Mouse (Mus musculus) heart, embryonic 12.5 days (tissue): Measurements from ENCODE around the gene Prrc2a. TPM values are rescaled to one million over a fixed set of nuclear protein-coding genes. Genes with fewer than 3 reads are reported as not detected.
A peak's percentile ranks its signal among the peaks of the same experiment; 100 is the strongest.

Experiments
- ATAC-seq: fragments of 200-750 bp; cut with Nextera tagmentation; 2 replicates; pipeline ENCODE4 v1.8.0; 2017; ENCODE audit warnings: moderate TSS enrichment, moderate library complexity; ENCODE audit not compliant: insufficient number of reproducible peaks, low FRiP score
- H3K27ac ChIP-seq: fragments of 300-500 bp; sonication (generic); 2 replicates; pipeline ENCODE4 v1.5.1; 2016; ENCODE audit warnings: mild to moderate bottlenecking, moderate library complexity; ENCODE audit not compliant: poor library complexity, severe bottlenecking
- H3K27me3 ChIP-seq: fragments of 300-500 bp; sonication (generic); replicated peaks from 2 replicates; pipeline ENCODE4 v1.6.1; 2016; ENCODE audit warnings: mild to moderate bottlenecking, moderate library complexity
- H3K36me3 ChIP-seq: fragments of 300-500 bp; sonication (generic); 2 replicates; pipeline ENCODE4 v1.6.1; 2016; ENCODE audit warnings: mild to moderate bottlenecking, moderate library complexity
- H3K4me1 ChIP-seq: fragments of 300-500 bp; sonication (generic); replicated peaks from 2 replicates; pipeline ENCODE4 v1.6.1; 2016; ENCODE audit warnings: mild to moderate bottlenecking
- H3K4me2 ChIP-seq: fragments of 300-500 bp; sonication (generic); 2 replicates; pipeline ENCODE4 v1.6.1; 2016; ENCODE audit warnings: mild to moderate bottlenecking, moderate library complexity
- H3K4me3 ChIP-seq: fragments of 300-500 bp; sonication (generic); 2 replicates; pipeline ENCODE4 v1.5.1; 2016; ENCODE audit warnings: mild to moderate bottlenecking
- H3K9ac ChIP-seq: fragments of 300-500 bp; sonication (generic); 2 replicates; pipeline ENCODE4 v1.6.1; 2016; ENCODE audit warnings: mild to moderate bottlenecking, moderate library complexity
- H3K9me3 ChIP-seq: fragments of 300-500 bp; sonication (generic); replicated peaks from 2 replicates; pipeline ENCODE4 v1.6.1; 2016; ENCODE audit warnings: mild to moderate bottlenecking, moderate library complexity
- WGBS: fragments of 180-500 bp; shearing (Covaris S2); methylation state at CpG from one replicate; pipeline ENCODE4 v1.1.7; 2016; 5-methylcytosine and 5-hydroxymethylcytosine counted together
- microRNA-seq: library from miRNA; unstranded; fragments of <30 nt; microRNA quantifications from one replicate; pipeline ENCODE4, GENCODE M21; 2017
- polyA plus RNA-seq: library from polyadenylated mRNA; unstranded; fragments of >200 nt; fragmentation: Nextera tagmentation; extraction: Ambion mirVana; gene quantifications from 2 replicates; pipeline ENCODE4 v1.2.1, GENCODE M21; 2016

Prrc2a gene
- polyA plus RNA-seq, 1 experiment from 2014 or later, result 132 TPM

DNA sequence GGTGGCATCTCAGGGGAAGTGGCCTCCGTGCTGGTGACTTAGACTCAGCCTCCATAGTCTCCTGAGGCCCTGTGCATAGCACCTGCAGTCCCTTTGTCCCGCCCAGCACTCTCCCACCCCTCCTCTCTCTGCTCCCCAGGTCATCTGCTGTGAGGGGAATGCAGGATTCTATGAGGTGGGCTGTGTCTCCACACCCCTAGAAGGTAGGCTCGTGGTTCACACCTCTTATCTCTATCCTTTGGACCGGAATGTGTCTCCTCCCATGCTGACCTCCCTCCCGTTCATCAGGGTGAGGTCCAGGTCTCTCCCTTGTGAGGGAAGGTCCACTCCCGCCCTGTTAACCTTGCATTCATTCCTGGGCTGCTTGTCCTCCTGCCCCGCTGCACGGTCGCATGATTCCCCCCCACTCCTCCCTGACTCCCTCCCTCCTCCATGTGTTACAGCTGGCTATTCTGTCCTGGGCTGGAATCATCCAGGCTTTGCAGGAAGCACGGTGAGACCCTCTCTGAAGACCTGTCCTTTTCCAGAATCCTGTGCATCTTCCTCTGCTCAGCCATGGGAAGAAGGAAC lies 64.4 kb downstream of the Prrc2a start:
- Histone ChIP-seq H3K4me1 (peaks cover 29% of the 10 kb centered on the region), H3K9me3 (no peaks in the 10 kb centered on the region), H3K9ac (0 out of 2 replicates have a peak overlapping the region, but pooled peaks have one; percentile 17), H3K36me3 (peaks cover 86% of the 10 kb centered on the region), H3K4me3 (no peak overlapping the region), H3K27ac (no peak overlapping the region), H3K4me2 (no peak overlapping the region), H3K27me3 (no peaks in the 10 kb centered on the region)
- no peak for ATAC-seq
- 52% methylated on average over 10 of the region's 10 CpGs for WGBS

Small RNA genes within 50 kb of the gene (microRNA-seq; reads per million reads assigned to microRNA genes)
- gene Mir6973a (not detected), gene Mir6974 (not detected)

Other genes with a start within 250 kb of the Prrc2a start
- 20.8 and 21.5 TPM in 2 replicates for gene Neu1, start 233.6 kb downstream of the Prrc2a start, polyA plus RNA-seq
- gene Hspa1b, start 205.7 kb downstream of the Prrc2a start, polyA plus RNA-seq, result 0.12 and 0.13 TPM in 2 replicates
- gene Gm20481, start 195.0 kb downstream of the Prrc2a start, polyA plus RNA-seq, result not detected in 2 replicates
- 6.2 and 6.4 TPM in 2 replicates for gene Hspa1a, start 192.7 kb downstream of the Prrc2a start, polyA plus RNA-seq
- gene Hspa1l, start 192.2 kb downstream of the Prrc2a start, polyA plus RNA-seq, result 2.9 and 3.1 TPM in 2 replicates
- gene Lsm2, start 183.0 kb downstream of the Prrc2a start, polyA plus RNA-seq, result 143 and 145 TPM in 2 replicates
- gene Vars, start 163.9 kb downstream of the Prrc2a start, polyA plus RNA-seq, result 82.6 TPM in 2 replicates
- gene Vwa7, start 148.3 kb downstream of the Prrc2a start, polyA plus RNA-seq, result 0.32 and 0.37 TPM in 2 replicates
- 2.4 and 2.6 TPM in 2 replicates for gene Sapcd1, start 136.9 kb downstream of the Prrc2a start, polyA plus RNA-seq
- gene Msh5, start 118.2 kb downstream of the Prrc2a start, polyA plus RNA-seq, result 3.5 and 4.9 TPM in 2 replicates
- gene Clic1, start 114.9 kb downstream of the Prrc2a start, polyA plus RNA-seq, result 349 and 354 TPM in 2 replicates
- 192 and 205 TPM in 2 replicates for gene Ddah2, start 105.9 kb downstream of the Prrc2a start, polyA plus RNA-seq
- 0.27 TPM in 1 of 2 replicates, not detected in the other for gene Ly6g6c, start 99.5 kb downstream of the Prrc2a start, polyA plus RNA-seq
- 1.2 and 2.0 TPM in 2 replicates for gene Mpig6b, start 98.7 kb downstream of the Prrc2a start, polyA plus RNA-seq
- gene Ly6g6e, start 88.0 kb downstream of the Prrc2a start, polyA plus RNA-seq, result 0.24 and 0.40 TPM in 2 replicates
- gene Ly6g6d, start 86.8 kb downstream of the Prrc2a start, polyA plus RNA-seq, result 1.8 and 2.2 TPM in 2 replicates
- gene Ly6g6f, start 79.3 kb downstream of the Prrc2a start, polyA plus RNA-seq, result 1.1 and 1.5 TPM in 2 replicates
- 58.9 and 65.1 TPM in 2 replicates for gene Abhd16a, start 75.6 kb downstream of the Prrc2a start, polyA plus RNA-seq
- not detected in 2 replicates for gene Ly6g5c, start 56.6 kb downstream of the Prrc2a start, polyA plus RNA-seq
- 0.32 and 0.38 TPM in 2 replicates for gene Ly6g5b, start 49.5 kb downstream of the Prrc2a start, polyA plus RNA-seq
- 11.1 and 15.1 TPM in 2 replicates for gene Gpank1, start 43.4 kb downstream of the Prrc2a start, polyA plus RNA-seq
- gene Csnk2b, start 42.8 kb downstream of the Prrc2a start, polyA plus RNA-seq, result 190 and 207 TPM in 2 replicates
- gene D17H6S53E, start 38.5 kb downstream of the Prrc2a start, polyA plus RNA-seq, result 8.6 and 8.7 TPM in 2 replicates
- 1.3 and 8.3 TPM in 2 replicates for gene Apom, start 32.8 kb downstream of the Prrc2a start, polyA plus RNA-seq
- gene Bag6, start 29.7 kb downstream of the Prrc2a start, polyA plus RNA-seq, result 56.1 and 61.6 TPM in 2 replicates
- gene Aif1, start 11.2 kb upstream of the Prrc2a start, polyA plus RNA-seq, result 4.3 and 4.4 TPM in 2 replicates
- gene Lst1, start 23.5 kb upstream of the Prrc2a start, polyA plus RNA-seq, result 3.3 and 5.2 TPM in 2 replicates
- 0.14 and 0.31 TPM in 2 replicates for gene Ltb, start 29.5 kb upstream of the Prrc2a start, polyA plus RNA-seq
- 0.12 TPM in 1 of 2 replicates, not detected in the other for gene Tnf, start 37.1 kb upstream of the Prrc2a start, polyA plus RNA-seq
- not detected in 2 replicates for gene Lta, start 40.5 kb upstream of the Prrc2a start, polyA plus RNA-seq
- gene Gm16181, start 55.9 kb upstream of the Prrc2a start, polyA plus RNA-seq, result 0.55 TPM in 1 of 2 replicates, not detected in the other
- 10.0 and 12.5 TPM in 2 replicates for gene Atp6v1g2, start 68.8 kb upstream of the Prrc2a start, polyA plus RNA-seq
- gene Nfkbil1, start 70.9 kb upstream of the Prrc2a start, polyA plus RNA-seq, result 9.0 and 9.8 TPM in 2 replicates
- gene Ddx39b, start 76.8 kb upstream of the Prrc2a start, polyA plus RNA-seq, result 282 and 285 TPM in 2 replicates
- gene H2-D1, start 97.8 kb upstream of the Prrc2a start, polyA plus RNA-seq, result 30.2 and 32.8 TPM in 2 replicates
- gene H2-Q1, start 155.5 kb upstream of the Prrc2a start, polyA plus RNA-seq, result 0.08 and 0.14 TPM in 2 replicates
- 4.1 and 5.0 TPM in 2 replicates for gene H2-Q2, start 177.3 kb upstream of the Prrc2a start, polyA plus RNA-seq
- gene H2-Q4, start 214.7 kb upstream of the Prrc2a start, polyA plus RNA-seq, result 1.9 and 2.5 TPM in 2 replicates